Mouse (Mus musculus): ENCODE measurements around the gene Morc1. TPM values are rescaled to one million over a fixed set of nuclear protein-coding genes. Genes with fewer than 3 reads are reported as not detected.

Morc1 gene
- polyA plus RNA-seq, 1 experiment from 2014 or later, result 0.23 TPM

- H3K9me3 ChIP-seq (ENCODE audit: control insufficient read depth, low read length), result no peaks in the 10 kb centered on the region
- no peak overlapping the region for H3K4me3 ChIP-seq (ENCODE audit: low read length)
- H3K4me2 ChIP-seq (ENCODE audit: low read depth, low read length), result no peak overlapping the region
- no peak overlapping the region for H3K9ac ChIP-seq (ENCODE audit: low read length)
- no peaks in the 10 kb centered on the region for H3K36me3 ChIP-seq (ENCODE audit: control insufficient read depth, insufficient read depth, low read length)
- no peak for ATAC-seq (ENCODE audit: low read depth)
- H3K27me3 ChIP-seq (ENCODE audit: control insufficient read depth, insufficient read depth, low read depth, low read length), result no peaks in the 10 kb centered on the region
- no peaks in the 10 kb centered on the region for H3K4me1 ChIP-seq (replicated peaks; ENCODE audit: control insufficient read depth, insufficient read depth, low read length)
- H3K27ac ChIP-seq (ENCODE audit: low read length), result no peak overlapping the region
- WGBS, result 52% methylated on average over 11 of the region's 11 CpGs
Measured at GRCm38 (mm10) chr16:48562290-48563080, 131.4 kb downstream of the Morc1 start.

DNA sequence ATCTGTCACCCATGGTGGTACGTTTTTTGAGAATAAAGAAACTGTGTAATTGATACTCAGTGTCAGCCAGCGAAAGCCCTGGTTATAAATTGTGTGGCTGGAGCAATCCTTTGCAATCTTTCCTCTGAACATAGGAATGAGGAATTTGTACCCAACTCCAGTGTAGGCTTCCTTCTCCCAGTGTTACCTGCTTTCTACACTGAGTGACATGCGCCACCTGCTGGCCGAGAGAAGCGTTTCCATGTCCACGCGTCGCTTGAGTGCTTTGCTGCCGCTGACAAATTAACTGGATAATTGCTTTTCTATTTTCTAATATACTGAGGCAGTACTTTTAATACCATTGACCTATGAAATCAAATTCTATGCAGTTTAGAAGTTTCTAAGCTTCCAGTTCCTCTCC lies 139.3 kb downstream of the Morc1 start:
- Histone ChIP-seq H3K27me3 (ENCODE audit: control insufficient read depth, insufficient read depth, low read depth, low read length) (no peaks in the 10 kb centered on the region), H3K4me2 (ENCODE audit: low read depth, low read length) (no peak overlapping the region), H3K4me1 (replicated peaks; ENCODE audit: control insufficient read depth, insufficient read depth, low read length) (no peaks in the 10 kb centered on the region; the same call in 1 of the 2 replicates), H3K27ac (ENCODE audit: low read length) (no peak overlapping the region), H3K4me3 (ENCODE audit: low read length) (no peak overlapping the region), H3K9ac (ENCODE audit: low read length) (no peak overlapping the region), H3K36me3 (ENCODE audit: control insufficient read depth, insufficient read depth, low read length) (no peaks in the 10 kb centered on the region), H3K9me3 (ENCODE audit: control insufficient read depth, low read length) (peaks cover 2% of the 10 kb centered on the region; the same call in 1 of the 2 replicates)
- 14% methylated on average over 9 of the region's 9 CpGs for WGBS
- peak; percentile 57; the same call in 1 of the 2 replicates for ATAC-seq (ENCODE audit: low read depth)

DNA sequence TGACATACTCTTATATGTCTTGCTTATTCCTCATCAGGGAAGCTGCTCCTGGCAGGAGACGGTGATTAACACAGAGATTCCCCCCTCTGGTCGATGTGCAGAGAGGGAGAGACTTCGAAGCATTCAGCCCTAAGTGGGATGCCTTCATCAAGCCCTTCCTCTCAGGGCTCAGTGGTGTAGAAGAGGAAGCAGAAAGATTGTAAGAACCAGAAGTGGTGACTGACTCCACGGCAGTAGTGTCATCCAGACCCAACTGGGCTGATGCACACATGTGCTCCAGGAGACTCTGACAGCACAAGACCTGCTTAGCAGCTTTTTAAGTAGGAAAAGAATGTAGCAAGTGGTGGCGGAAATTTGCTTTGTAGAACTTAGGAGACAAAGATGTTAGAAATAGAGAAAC lies 143.0 kb downstream of the Morc1 start:
- H3K4me3 ChIP-seq (ENCODE audit: low read length), result no peak overlapping the region
- H3K9me3 ChIP-seq (ENCODE audit: control insufficient read depth, low read length), result peaks cover 2% of the 10 kb centered on the region; the same call in 1 of the 2 replicates
- no peaks in the 10 kb centered on the region for H3K36me3 ChIP-seq (ENCODE audit: control insufficient read depth, insufficient read depth, low read length)
- ATAC-seq (ENCODE audit: low read depth), result no peak
- H3K27me3 ChIP-seq (ENCODE audit: control insufficient read depth, insufficient read depth, low read depth, low read length), result no peaks in the 10 kb centered on the region
- no peak overlapping the region for H3K27ac ChIP-seq (ENCODE audit: low read length)
- H3K4me1 ChIP-seq (replicated peaks; ENCODE audit: control insufficient read depth, insufficient read depth, low read length), result no peaks in the 10 kb centered on the region; the same call in 1 of the 2 replicates
- no peak overlapping the region for H3K4me2 ChIP-seq (ENCODE audit: low read depth, low read length)
- no peak overlapping the region for H3K9ac ChIP-seq (ENCODE audit: low read length)
- 49% methylated on average over 5 of the region's 5 CpGs for WGBS

DNA sequence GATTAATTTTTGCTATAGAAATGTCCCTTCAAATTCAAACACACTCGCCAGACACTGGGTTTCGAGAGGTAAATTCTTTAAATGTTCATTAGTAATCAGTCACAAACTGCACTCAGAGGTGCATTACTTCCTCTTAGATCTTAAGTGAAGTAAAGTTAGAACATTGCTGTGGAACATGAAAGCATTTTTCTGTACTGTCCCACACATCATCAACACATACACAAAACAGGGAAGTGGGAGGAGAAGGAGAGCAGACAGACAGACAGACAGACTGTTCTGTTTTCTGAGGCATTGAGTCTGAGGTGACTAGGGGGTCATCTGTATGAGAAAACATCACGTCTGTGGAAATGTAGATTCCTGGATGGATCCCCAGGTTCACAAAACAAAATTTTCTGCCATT lies 143.5 kb downstream of the Morc1 start:
- Histone ChIP-seq H3K4me2 (ENCODE audit: low read depth, low read length) (no peak overlapping the region), H3K27me3 (ENCODE audit: control insufficient read depth, insufficient read depth, low read depth, low read length) (no peaks in the 10 kb centered on the region), H3K4me3 (ENCODE audit: low read length) (no peak overlapping the region), H3K9me3 (ENCODE audit: control insufficient read depth, low read length) (peaks cover under 1% of the 10 kb centered on the region; the same call in 1 of the 2 replicates), H3K36me3 (ENCODE audit: control insufficient read depth, insufficient read depth, low read length) (no peaks in the 10 kb centered on the region), H3K27ac (ENCODE audit: low read length) (no peak overlapping the region), H3K9ac (ENCODE audit: low read length) (no peak overlapping the region), H3K4me1 (replicated peaks; ENCODE audit: control insufficient read depth, insufficient read depth, low read length) (no peaks in the 10 kb centered on the region; the same call in 1 of the 2 replicates)
- 32% methylated on average over 3 of the region's 3 CpGs for WGBS
- ATAC-seq (ENCODE audit: low read depth), result no peak

DNA sequence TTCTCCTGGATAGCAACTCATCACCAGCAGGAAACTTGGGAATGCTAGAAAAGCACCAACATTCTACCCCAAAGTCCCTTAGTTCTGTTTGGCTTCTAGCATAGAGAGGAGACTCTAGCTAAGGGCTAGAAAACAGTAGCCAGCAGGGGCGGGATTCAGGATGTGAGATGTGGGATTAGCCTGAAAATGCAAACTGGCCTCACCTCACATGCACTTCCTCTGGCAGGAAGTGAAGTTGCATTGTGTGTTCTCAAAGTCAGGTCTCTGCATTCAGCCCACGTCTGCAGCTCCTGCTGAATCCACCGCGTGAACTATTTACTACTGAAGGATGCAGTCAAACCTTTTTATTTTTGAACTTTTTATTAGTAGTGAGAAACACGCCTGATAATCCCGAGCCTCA lies 154.3 kb downstream of the Morc1 start:
- H3K27me3 ChIP-seq (ENCODE audit: control insufficient read depth, insufficient read depth, low read depth, low read length), result no peaks in the 10 kb centered on the region
- H3K9me3 ChIP-seq (ENCODE audit: control insufficient read depth, low read length), result no peaks in the 10 kb centered on the region
- ATAC-seq (ENCODE audit: low read depth), result no peak
- 56% methylated on average over 6 of the region's 6 CpGs for WGBS
- H3K27ac ChIP-seq (ENCODE audit: low read length), result no peak overlapping the region
- no peak overlapping the region for H3K4me2 ChIP-seq (ENCODE audit: low read depth, low read length)
- H3K36me3 ChIP-seq (ENCODE audit: control insufficient read depth, insufficient read depth, low read length), result no peaks in the 10 kb centered on the region
- no peak overlapping the region for H3K4me3 ChIP-seq (ENCODE audit: low read length)
- no peak overlapping the region for H3K9ac ChIP-seq (ENCODE audit: low read length)
- H3K4me1 ChIP-seq (replicated peaks; ENCODE audit: control insufficient read depth, insufficient read depth, low read length), result no peaks in the 10 kb centered on the region

DNA sequence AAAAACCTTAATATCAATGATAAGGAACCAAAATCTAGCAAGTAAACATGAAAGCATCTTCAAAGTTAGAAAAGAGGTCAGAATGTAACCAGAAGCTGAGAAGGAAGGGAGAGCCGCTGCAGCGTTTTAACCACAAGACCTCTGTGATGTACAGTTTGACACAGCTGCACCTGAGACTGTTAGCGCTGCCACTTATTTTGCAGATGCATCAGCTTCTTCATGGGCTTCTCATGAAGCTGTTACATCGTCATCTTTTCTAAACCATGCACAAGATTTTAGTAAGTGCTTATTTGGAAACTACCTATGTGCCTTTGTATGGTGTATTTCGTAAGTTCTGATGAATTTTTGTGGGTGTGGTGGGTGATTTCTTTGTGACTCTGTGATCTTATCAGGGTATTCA lies 163.4 kb downstream of the Morc1 start:
- Histone ChIP-seq H3K9me3 (ENCODE audit: control insufficient read depth, low read length) (no peaks in the 10 kb centered on the region), H3K27ac (ENCODE audit: low read length) (no peak overlapping the region), H3K4me2 (ENCODE audit: low read depth, low read length) (no peak overlapping the region), H3K36me3 (ENCODE audit: control insufficient read depth, insufficient read depth, low read length) (no peaks in the 10 kb centered on the region), H3K4me3 (ENCODE audit: low read length) (no peak overlapping the region), H3K9ac (ENCODE audit: low read length) (no peak overlapping the region), H3K4me1 (replicated peaks; ENCODE audit: control insufficient read depth, insufficient read depth, low read length) (no peaks in the 10 kb centered on the region), H3K27me3 (ENCODE audit: control insufficient read depth, insufficient read depth, low read depth, low read length) (no peaks in the 10 kb centered on the region)
- ATAC-seq (ENCODE audit: low read depth), result no peak
- WGBS, result 80% methylated on average over 5 of the region's 5 CpGs

GRCm38 (mm10) chr16:48595216-48595615 lies 164.2 kb downstream of the Morc1 start:
- Histone ChIP-seq H3K4me3 (ENCODE audit: low read length) (no peak overlapping the region), H3K27me3 (ENCODE audit: control insufficient read depth, insufficient read depth, low read depth, low read length) (no peaks in the 10 kb centered on the region), H3K9me3 (ENCODE audit: control insufficient read depth, low read length) (no peaks in the 10 kb centered on the region), H3K36me3 (ENCODE audit: control insufficient read depth, insufficient read depth, low read length) (no peaks in the 10 kb centered on the region), H3K27ac (ENCODE audit: low read length) (no peak overlapping the region), H3K4me1 (replicated peaks; ENCODE audit: control insufficient read depth, insufficient read depth, low read length) (no peaks in the 10 kb centered on the region), H3K9ac (ENCODE audit: low read length) (no peak overlapping the region), H3K4me2 (ENCODE audit: low read depth, low read length) (no peak overlapping the region)
- ATAC-seq (ENCODE audit: low read depth), result no peak
- WGBS, result 73% methylated on average over 1 of the region's 1 CpGs

DNA sequence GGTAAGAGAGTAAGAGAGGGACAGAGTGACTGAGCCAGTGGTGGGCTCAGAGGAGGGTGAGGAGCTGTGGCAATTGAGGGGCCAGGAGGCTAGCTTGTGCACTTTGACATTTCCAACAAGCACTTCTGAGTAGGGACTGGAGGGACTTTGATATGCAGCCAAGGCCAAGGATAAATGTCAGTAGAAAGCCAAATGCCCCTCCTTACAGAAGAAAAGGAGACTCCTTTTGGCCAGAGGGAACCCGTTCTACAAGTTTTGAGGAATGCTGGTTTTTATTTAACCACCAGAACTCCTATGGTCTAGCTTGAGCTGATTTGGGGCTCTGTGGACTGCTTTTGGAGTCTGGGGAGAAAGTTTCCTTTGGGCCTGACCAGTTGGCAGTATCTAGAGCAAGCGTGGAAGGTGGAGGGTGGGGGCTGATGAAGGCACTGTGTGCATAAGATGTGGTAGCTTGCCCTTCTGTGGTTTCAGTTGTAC lies 172.7 kb downstream of the Morc1 start:
- H3K9me3 ChIP-seq (ENCODE audit: control insufficient read depth, low read length), result no peaks in the 10 kb centered on the region
- no peaks in the 10 kb centered on the region for H3K27me3 ChIP-seq (ENCODE audit: control insufficient read depth, insufficient read depth, low read depth, low read length)
- no peaks in the 10 kb centered on the region for H3K36me3 ChIP-seq (ENCODE audit: control insufficient read depth, insufficient read depth, low read length)
- WGBS, result 56% methylated on average over 2 of the region's 2 CpGs
- H3K4me1 ChIP-seq (replicated peaks; ENCODE audit: control insufficient read depth, insufficient read depth, low read length), result no peaks in the 10 kb centered on the region; the same call in 1 of the 2 replicates
- no peak overlapping the region for H3K4me3 ChIP-seq (ENCODE audit: low read length)
- H3K4me2 ChIP-seq (ENCODE audit: low read depth, low read length), result no peak overlapping the region
- ATAC-seq (ENCODE audit: low read depth), result peak; percentile 94
- peak overlapping the region; percentile 92 for H3K27ac ChIP-seq (ENCODE audit: low read length)
- H3K9ac ChIP-seq (ENCODE audit: low read length), result no peak overlapping the region

GRCm38 (mm10) chr16:48606476-48607038 lies 175.5 kb downstream of the Morc1 start:
- no peaks in the 10 kb centered on the region for H3K9me3 ChIP-seq (ENCODE audit: control insufficient read depth, low read length)
- peak overlapping the region; percentile 55 for H3K27ac ChIP-seq (ENCODE audit: low read length)
- WGBS, result 40% methylated on average over 4 of the region's 4 CpGs

More at GRCm38 (mm10) chr16:48606476-48607038, 175.5 kb downstream of the Morc1 start:
- ATAC-seq (ENCODE audit: low read depth), result no peak
- Histone ChIP-seq H3K4me1 (replicated peaks; ENCODE audit: control insufficient read depth, insufficient read depth, low read length) (no peaks in the 10 kb centered on the region; the same call in 1 of the 2 replicates), H3K4me2 (ENCODE audit: low read depth, low read length) (no peak overlapping the region), H3K27me3 (ENCODE audit: control insufficient read depth, insufficient read depth, low read depth, low read length) (no peaks in the 10 kb centered on the region), H3K4me3 (ENCODE audit: low read length) (no peak overlapping the region), H3K9ac (ENCODE audit: low read length) (no peak overlapping the region), H3K36me3 (ENCODE audit: control insufficient read depth, insufficient read depth, low read length) (no peaks in the 10 kb centered on the region)

Measured in lung, embryonic 16.5 days (tissue).